Mouse (Mus musculus) small intestine, adult 2 months (tissue): Measurements from ENCODE around the gene Osbpl3.

Experiments
- CTCF ChIP-seq: fragments of 200-500 bp; IDR thresholded peaks from 2 replicates; pipeline ENCODE4 v1.5.1; 2012; ENCODE audit warnings: low read depth, mild to moderate bottlenecking, control low read depth, inconsistent platforms, low read length, moderate library complexity, mixed read lengths; ENCODE audit not compliant: insufficient replicate concordance, insufficient read length; ENCODE audit errors: extremely low read depth
- POLR2A ChIP-seq: fragments of 200-500 bp; IDR thresholded peaks from 2 replicates; pipeline ENCODE4 v1.6.1; 2012; ENCODE audit warnings: low read depth, mild to moderate bottlenecking, control low read depth, inconsistent platforms, low read length, moderate library complexity

DNA sequence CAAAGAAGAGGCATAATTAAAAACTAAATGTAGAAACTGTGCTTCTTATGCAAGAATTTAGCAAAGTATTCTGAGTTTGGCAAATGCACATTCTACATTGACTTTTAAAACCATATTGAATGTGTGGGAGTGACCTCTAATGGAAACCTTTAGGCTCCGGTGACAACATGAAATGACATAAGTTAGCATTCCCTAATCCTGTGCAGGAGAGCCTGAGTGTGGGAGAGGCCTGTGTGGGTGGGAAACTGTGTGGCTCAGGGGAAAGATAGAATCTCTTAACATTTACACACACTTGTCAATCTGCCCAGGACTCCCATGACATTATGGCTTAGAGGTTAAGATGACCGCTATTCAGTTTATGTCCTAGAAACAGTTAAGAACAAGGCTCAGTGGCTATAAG, 119.6 kb downstream of the Osbpl3 start:
- TF ChIP-seq CTCF: no peak
- TF ChIP-seq POLR2A: no peak
